Mouse (Mus musculus): Measurements from ENCODE around the gene Plekha6. TPM values are rescaled to one million over a fixed set of nuclear protein-coding genes. Genes with fewer than 3 reads are reported as not detected.

Gene Plekha6
- polyA plus RNA-seq, 1 experiment from 2014 or later, result 13.5 TPM

GRCm38 (mm10) chr1:133250761-133251160 lies 86.8 kb downstream of the Plekha6 start:
- H3K9me3 ChIP-seq, result no peaks in the 10 kb centered on the region
- H3K27ac ChIP-seq, result peak overlapping the region; percentile 77
- H3K4me3 ChIP-seq, result no peak overlapping the region
- no peak for DNase-seq (ENCODE audit: low spot score)
- peaks cover 83% of the 10 kb centered on the region for H3K4me1 ChIP-seq
- no peaks in the 10 kb centered on the region for H3K27me3 ChIP-seq (ENCODE audit: insufficient read depth, poor library complexity, severe bottlenecking)
- H3K36me3 ChIP-seq, result no peaks in the 10 kb centered on the region
- 88% methylated on average over 6 of the region's 6 CpGs for WGBS

GRCm38 (mm10) chr1:133251625-133252034 lies 87.6 kb downstream of the Plekha6 start:
- H3K36me3 ChIP-seq, result no peaks in the 10 kb centered on the region; the same call in 1 of the 2 replicates
- H3K27me3 ChIP-seq (ENCODE audit: insufficient read depth, poor library complexity, severe bottlenecking), result no peaks in the 10 kb centered on the region
- peak overlapping the region; percentile 77 for H3K27ac ChIP-seq
- WGBS, result 13% methylated on average over 5 of the region's 5 CpGs
- no peak overlapping the region for H3K4me3 ChIP-seq
- H3K4me1 ChIP-seq, result peaks cover 83% of the 10 kb centered on the region
- no peaks in the 10 kb centered on the region for H3K9me3 ChIP-seq
- DNase-seq (ENCODE audit: low spot score), result no peak

- no peaks in the 10 kb centered on the region for H3K27me3 ChIP-seq (ENCODE audit: insufficient read depth, poor library complexity, severe bottlenecking)
- WGBS, result 62% methylated on average over 3 of the region's 3 CpGs
- no peaks in the 10 kb centered on the region; the same call in 1 of the 2 replicates for H3K36me3 ChIP-seq
- H3K4me3 ChIP-seq, result no peak overlapping the region
- no peaks in the 10 kb centered on the region for H3K9me3 ChIP-seq
- DNase-seq (ENCODE audit: low spot score), result no peak
- H3K27ac ChIP-seq, result peak overlapping the region; percentile 77
- peaks cover 83% of the 10 kb centered on the region for H3K4me1 ChIP-seq
These were observed 88.2 kb downstream of the Plekha6 start for GRCm38 (mm10) chr1:133252251-133252650.

- 32% methylated on average over 10 of the region's 10 CpGs for WGBS
- peak overlapping the region; percentile 77 for H3K27ac ChIP-seq
- no peak for DNase-seq (ENCODE audit: low spot score)
- H3K4me3 ChIP-seq, result no peak overlapping the region
- no peaks in the 10 kb centered on the region; the same call in 1 of the 2 replicates for H3K36me3 ChIP-seq
- peaks cover 80% of the 10 kb centered on the region for H3K4me1 ChIP-seq
- no peaks in the 10 kb centered on the region for H3K9me3 ChIP-seq
- H3K27me3 ChIP-seq (ENCODE audit: insufficient read depth, poor library complexity, severe bottlenecking), result no peaks in the 10 kb centered on the region
These were observed 89.0 kb downstream of the Plekha6 start for GRCm38 (mm10) chr1:133252801-133253531.

- H3K27ac ChIP-seq, result peak overlapping the region; percentile 77
- H3K4me1 ChIP-seq, result peaks cover 82% of the 10 kb centered on the region
These were observed 89.5 kb downstream of the Plekha6 start for GRCm38 (mm10) chr1:133253532-133253866.

GRCm38 (mm10) chr1:133254226-133254625 lies 90.2 kb downstream of the Plekha6 start:
- peaks cover 85% of the 10 kb centered on the region for H3K4me1 ChIP-seq

More at GRCm38 (mm10) chr1:133253532-133253866, 89.5 kb downstream of the Plekha6 start:
- H3K4me3 ChIP-seq, result no peak overlapping the region
- H3K36me3 ChIP-seq, result no peaks in the 10 kb centered on the region; the same call in none of the 2 replicates
- no peaks in the 10 kb centered on the region for H3K27me3 ChIP-seq (ENCODE audit: insufficient read depth, poor library complexity, severe bottlenecking)
- no peak for DNase-seq (ENCODE audit: low spot score)
- no peaks in the 10 kb centered on the region for H3K9me3 ChIP-seq
- WGBS, result 28% methylated on average over 1 of the region's 1 CpGs

GRCm38 (mm10) chr1:133254856-133255764 lies 91.1 kb downstream of the Plekha6 start:
- H3K4me3 ChIP-seq, result no peak overlapping the region
- H3K36me3 ChIP-seq, result peaks cover 7% of the 10 kb centered on the region
- peak overlapping the region; percentile 77 for H3K27ac ChIP-seq
- DNase-seq (ENCODE audit: low spot score), result no peak
- H3K9me3 ChIP-seq, result no peaks in the 10 kb centered on the region
- no peaks in the 10 kb centered on the region for H3K27me3 ChIP-seq (ENCODE audit: insufficient read depth, poor library complexity, severe bottlenecking)
- H3K4me1 ChIP-seq, result peaks cover 84% of the 10 kb centered on the region
- WGBS, result 33% methylated on average over 9 of the region's 9 CpGs

More at GRCm38 (mm10) chr1:133254226-133254625, 90.2 kb downstream of the Plekha6 start:
- no peaks in the 10 kb centered on the region for H3K9me3 ChIP-seq
- DNase-seq (ENCODE audit: low spot score), result no peak
- H3K27me3 ChIP-seq (ENCODE audit: insufficient read depth, poor library complexity, severe bottlenecking), result no peaks in the 10 kb centered on the region
- peak overlapping the region; percentile 77 for H3K27ac ChIP-seq
- no peak overlapping the region for H3K4me3 ChIP-seq
- H3K36me3 ChIP-seq, result peaks cover 3% of the 10 kb centered on the region
- 81% methylated on average over 6 of the region's 6 CpGs for WGBS

- H3K4me3 ChIP-seq, result no peak overlapping the region
- peaks cover 13% of the 10 kb centered on the region for H3K36me3 ChIP-seq
- 34% methylated on average over 5 of the region's 5 CpGs for WGBS
- H3K27me3 ChIP-seq (ENCODE audit: insufficient read depth, poor library complexity, severe bottlenecking), result no peaks in the 10 kb centered on the region
- H3K9me3 ChIP-seq, result no peaks in the 10 kb centered on the region
- H3K27ac ChIP-seq, result peak overlapping the region; percentile 77
- no peak for DNase-seq (ENCODE audit: low spot score)
- H3K4me1 ChIP-seq, result peaks cover 77% of the 10 kb centered on the region
These were observed 91.8 kb downstream of the Plekha6 start for GRCm38 (mm10) chr1:133255776-133256175.

- no peak overlapping the region for H3K4me3 ChIP-seq
- no peaks in the 10 kb centered on the region for H3K27me3 ChIP-seq (ENCODE audit: insufficient read depth, poor library complexity, severe bottlenecking)
- no peak for DNase-seq (ENCODE audit: low spot score)
- H3K27ac ChIP-seq, result peak overlapping the region; percentile 77
- H3K4me1 ChIP-seq, result peaks cover 71% of the 10 kb centered on the region
- no peaks in the 10 kb centered on the region for H3K9me3 ChIP-seq
- 82% methylated on average over 8 of the region's 8 CpGs for WGBS
- H3K36me3 ChIP-seq, result peaks cover 19% of the 10 kb centered on the region
These were observed 92.3 kb downstream of the Plekha6 start for GRCm38 (mm10) chr1:133256347-133256746.

GRCm38 (mm10) chr1:133258694-133259093 lies 94.7 kb downstream of the Plekha6 start:
- no peak for DNase-seq (ENCODE audit: low spot score)
- H3K9me3 ChIP-seq, result no peaks in the 10 kb centered on the region
- no peaks in the 10 kb centered on the region for H3K27me3 ChIP-seq (ENCODE audit: insufficient read depth, poor library complexity, severe bottlenecking)
- H3K4me3 ChIP-seq, result no peak overlapping the region
- H3K27ac ChIP-seq, result no peak overlapping the region
- WGBS, result 74% methylated on average over 6 of the region's 6 CpGs
- peaks cover 53% of the 10 kb centered on the region for H3K4me1 ChIP-seq
- peaks cover 42% of the 10 kb centered on the region for H3K36me3 ChIP-seq

- Histone ChIP-seq H3K27me3 (ENCODE audit: insufficient read depth, poor library complexity, severe bottlenecking) (no peaks in the 10 kb centered on the region), H3K36me3 (peaks cover 75% of the 10 kb centered on the region), H3K4me3 (no peak overlapping the region), H3K9me3 (no peaks in the 10 kb centered on the region), H3K4me1 (peaks cover 33% of the 10 kb centered on the region), H3K27ac (no peak overlapping the region)
- 78% methylated on average over 6 of the region's 6 CpGs for WGBS
- DNase-seq (ENCODE audit: low spot score), result no peak
These were observed 98.6 kb downstream of the Plekha6 start for GRCm38 (mm10) chr1:133262628-133263027.

- H3K27me3 ChIP-seq (ENCODE audit: insufficient read depth, poor library complexity, severe bottlenecking), result no peaks in the 10 kb centered on the region
- H3K4me3 ChIP-seq, result no peak overlapping the region
- no peaks in the 10 kb centered on the region for H3K9me3 ChIP-seq
- H3K27ac ChIP-seq, result no peak overlapping the region
- 90% methylated on average over 7 of the region's 7 CpGs for WGBS
- H3K36me3 ChIP-seq, result peaks cover 79% of the 10 kb centered on the region
- peaks cover 34% of the 10 kb centered on the region for H3K4me1 ChIP-seq
- DNase-seq (ENCODE audit: low spot score), result no peak
These were observed 99.1 kb downstream of the Plekha6 start for GRCm38 (mm10) chr1:133263134-133263533.

- Histone ChIP-seq H3K4me1 (peaks cover 32% of the 10 kb centered on the region), H3K4me3 (no peak overlapping the region), H3K9me3 (no peaks in the 10 kb centered on the region), H3K27ac (peak overlapping the region; percentile 42), H3K27me3 (ENCODE audit: insufficient read depth, poor library complexity, severe bottlenecking) (no peaks in the 10 kb centered on the region), H3K36me3 (peaks cover 85% of the 10 kb centered on the region)
- DNase-seq (ENCODE audit: low spot score), result no peak
- 70% methylated on average over 12 of the region's 12 CpGs for WGBS
These were observed 100.4 kb downstream of the Plekha6 start for GRCm38 (mm10) chr1:133264367-133264766.
